Mouse (Mus musculus) gastrocnemius, postnatal 25 days (tissue): ENCODE measurements at regions not wholly inside any gene's neighbourhood (a gene's known extent, or its start where the extent isn't known, plus 50 kb on each side); places are given as distances from the start of the nearest gene placed in this dataset.
A peak's percentile ranks its signal among the peaks of the same experiment; 100 is the strongest.

Experiments used
- DNase-seq: peaks from one replicate; pipeline ENCODE4 v3.0.0; 2022

DNA sequence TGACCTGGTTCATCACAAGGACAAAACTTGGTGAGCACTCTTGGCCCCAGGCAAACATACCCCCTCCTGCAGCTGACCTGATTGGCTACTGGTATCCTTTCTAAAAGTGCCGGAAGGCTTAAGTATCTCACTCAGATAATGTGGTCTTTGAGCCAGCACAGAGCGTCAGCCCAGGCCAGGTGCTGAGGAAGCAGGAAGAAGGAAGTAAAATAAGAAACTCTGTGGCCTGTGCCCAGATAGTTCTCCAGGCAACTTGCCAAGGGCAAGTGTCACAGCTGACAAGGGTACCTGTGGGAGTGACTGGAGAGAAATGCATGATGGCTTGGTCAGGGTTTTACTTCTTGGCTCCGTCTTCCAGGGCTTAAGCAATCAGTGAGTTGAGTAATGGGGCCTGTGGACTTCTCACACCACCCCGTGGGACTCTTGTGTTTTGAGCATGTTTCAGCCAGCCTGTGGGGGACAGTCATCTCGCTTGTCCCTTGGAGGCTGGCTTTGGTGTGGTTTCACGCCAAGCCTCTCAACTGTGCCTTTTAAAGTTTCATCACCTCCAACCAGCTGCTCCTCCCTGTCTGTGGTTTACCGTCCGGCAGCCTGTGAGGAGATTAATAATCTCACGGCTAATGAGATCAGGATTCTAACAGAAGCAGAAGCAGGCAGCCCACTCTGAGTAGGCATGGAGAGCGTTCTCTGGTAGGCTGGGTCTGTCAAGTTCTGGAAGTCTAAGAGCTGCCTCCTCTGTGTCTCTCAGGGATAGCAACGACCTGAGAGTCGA is 356.8 kb downstream of the Agtpbp1 start:
- peak; percentile 54 for DNase-seq

DNA sequence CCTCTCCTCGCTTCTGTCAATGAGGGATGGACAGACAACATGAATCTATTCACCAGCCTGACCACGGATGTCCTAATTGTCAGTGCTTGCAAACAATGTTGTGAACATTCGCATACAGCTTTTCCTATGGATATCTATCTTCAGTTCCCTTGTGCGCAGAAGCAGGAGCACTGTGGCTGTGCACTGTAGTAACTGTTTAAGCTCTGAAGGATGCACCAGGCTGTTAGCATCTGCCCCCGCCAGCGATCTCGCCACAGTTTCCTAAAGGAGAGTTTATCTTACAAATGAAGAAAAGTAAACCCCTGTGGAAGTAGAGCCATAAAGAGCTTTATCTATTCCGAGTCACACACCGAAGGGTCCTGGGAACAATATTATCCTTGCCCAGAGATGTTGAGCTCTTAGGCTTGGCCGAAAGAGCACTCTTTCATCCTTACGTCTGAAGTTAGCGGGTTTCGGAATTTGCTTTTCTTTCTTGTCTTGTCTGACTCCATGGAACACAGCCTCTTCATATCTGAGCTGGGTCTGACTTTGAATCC is 357.4 kb downstream of the Agtpbp1 start:
- DNase-seq: no peak

- DNase-seq: no peak
Measured at GRCm38 (mm10) chr13:59220587-59220986, 364.4 kb downstream of the Agtpbp1 start.

DNA sequence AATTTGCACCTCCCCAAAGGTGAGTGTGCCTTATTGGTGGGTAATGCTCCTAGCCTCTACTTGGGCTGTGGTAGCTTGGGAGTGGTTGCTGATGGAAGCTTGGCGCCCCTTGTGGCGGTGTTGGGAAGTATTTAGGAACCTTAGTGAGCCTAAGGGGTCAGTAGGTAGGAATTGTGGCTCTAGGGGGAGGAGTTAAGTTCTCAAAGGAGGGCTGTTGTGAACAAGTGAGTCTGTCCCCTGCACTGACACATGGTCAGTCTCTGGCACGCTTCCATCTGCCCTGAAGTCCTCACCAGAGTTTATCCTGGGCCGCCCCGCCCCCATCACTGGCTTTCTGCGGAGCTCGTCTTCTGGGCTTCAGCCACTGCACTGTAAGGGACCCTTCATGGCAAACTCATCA is 364.9 kb downstream of the Agtpbp1 start:
- no peak for DNase-seq

DNA sequence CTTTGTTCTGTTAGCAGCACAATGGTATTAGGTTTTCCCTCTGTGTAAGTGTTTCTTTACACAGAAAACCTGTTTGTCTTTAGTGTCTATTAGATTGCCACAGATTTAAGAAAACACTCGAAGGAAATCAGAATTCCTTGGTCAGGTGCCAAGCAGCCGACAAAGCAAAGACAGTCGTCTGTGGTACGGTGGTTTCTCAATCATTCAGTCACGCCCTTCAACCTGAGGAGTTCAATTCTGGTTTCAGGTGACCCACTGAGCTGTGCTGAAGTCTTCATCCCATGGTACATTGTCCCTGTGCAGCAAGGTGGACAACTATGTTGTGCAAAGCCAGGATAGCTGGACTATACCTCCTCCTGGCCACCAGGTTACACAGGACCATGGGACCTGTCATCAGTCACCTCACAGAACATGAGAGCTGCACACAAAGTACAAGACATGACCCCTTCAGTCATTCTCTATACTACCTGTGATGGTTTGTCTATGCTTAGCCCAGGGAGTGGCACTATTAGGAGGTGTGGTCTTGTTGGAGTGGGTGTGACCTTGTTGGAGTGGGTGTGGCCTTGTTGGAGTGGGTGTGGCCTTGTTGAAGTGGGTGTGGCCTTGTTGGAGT is 368.2 kb downstream of the Agtpbp1 start:
- DNase-seq: no peak

DNA sequence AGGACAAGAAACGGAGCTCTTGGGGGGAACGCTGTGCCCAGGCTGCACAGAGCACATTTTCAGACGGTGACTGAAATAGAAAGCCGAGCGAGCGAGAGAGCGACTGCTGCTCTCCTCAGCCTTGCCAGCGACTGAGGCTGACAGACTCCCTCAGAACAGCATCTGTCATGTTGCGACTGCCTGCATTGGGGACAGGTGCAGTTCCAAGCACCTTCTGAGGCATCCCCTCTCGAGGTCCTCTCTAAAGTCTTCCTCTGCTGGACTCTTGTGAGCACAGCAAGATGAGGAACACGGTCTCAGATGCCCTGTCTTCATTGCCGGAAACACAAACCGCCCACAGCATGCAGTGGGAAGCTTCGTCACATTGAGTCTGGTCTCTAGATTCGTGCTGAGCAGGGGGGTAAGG is 372.7 kb downstream of the Agtpbp1 start:
- no peak for DNase-seq

- DNase-seq: no peak
Measured at GRCm38 (mm10) chr13:59210828-59211227, 374.2 kb downstream of the Agtpbp1 start.

DNA sequence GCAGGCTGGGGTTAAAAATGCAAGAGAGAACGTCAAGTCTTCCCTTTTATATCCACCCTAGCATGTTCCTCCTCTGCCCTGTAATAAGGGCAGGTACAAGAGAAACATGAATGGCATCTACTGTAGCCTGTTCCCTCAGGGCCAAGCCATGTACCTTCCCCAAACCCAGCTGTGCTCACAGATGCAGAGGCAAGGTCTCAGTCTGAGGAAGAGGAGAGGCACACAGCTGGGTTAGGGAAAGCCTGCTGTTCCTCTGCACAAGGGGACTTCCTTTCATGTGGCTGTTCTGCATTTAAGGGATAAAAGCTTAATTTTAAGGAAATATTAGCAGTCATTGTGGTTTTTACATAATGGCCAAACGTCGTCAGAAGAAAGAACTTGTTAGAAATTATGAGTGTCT is 378.8 kb downstream of the Agtpbp1 start:
- no peak for DNase-seq

DNA sequence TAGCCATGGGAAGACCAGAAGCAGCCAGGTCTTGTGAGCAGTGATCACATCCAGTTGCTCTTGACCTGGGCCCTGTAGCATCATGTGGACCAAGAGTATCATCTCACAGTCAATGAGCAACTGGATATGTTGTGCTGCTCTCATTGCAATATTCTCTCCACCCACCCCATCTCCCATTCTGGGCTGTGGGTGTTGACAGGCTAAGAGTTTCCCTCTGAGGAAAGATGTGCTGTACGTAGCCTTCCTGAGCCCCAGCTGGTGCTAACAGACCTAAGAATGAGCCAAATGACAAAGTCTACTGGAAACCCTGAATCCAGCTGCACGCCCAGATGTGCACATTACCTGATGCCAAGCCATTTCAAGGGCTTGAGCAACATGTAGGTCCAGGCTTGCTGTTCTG is 380.5 kb downstream of the Agtpbp1 start:
- no peak for DNase-seq

GRCm38 (mm10) chr13:59196311-59196710 is 388.7 kb downstream of the Agtpbp1 start:
- peak; percentile 9 for DNase-seq

- DNase-seq: no peak
Measured at GRCm38 (mm10) chr13:59188431-59188830, 382.1 kb downstream of the Ntrk2 start.
